Mouse (Mus musculus) mature B cell (primary cell): ENCODE results near the gene Rapgef2.

ENCODE experiments used
- in situ Hi-C: fragments of 300-500 bp; cut with MboI; formaldehyde crosslinking; loops from 2 replicates; pipeline ENCODE4 v1.14.3; 2019

The Rapgef2 gene

GRCm38 (mm10) chr3:79286376-79287107 is at the start of gene Rapgef2:
Rapgef2 (minus strand) TSS chr3:79286517.
- in situ Hi-C loops, result no loop called here

- in situ Hi-C loops, result no loop called here
Measured at GRCm38 (mm10) chr3:79333643-79334200, 47.4 kb upstream of the Rapgef2 start.

- in situ Hi-C loops, result no loop called here
Measured at GRCm38 (mm10) chr3:79333051-79333450, 46.7 kb upstream of the Rapgef2 start.

DNA sequence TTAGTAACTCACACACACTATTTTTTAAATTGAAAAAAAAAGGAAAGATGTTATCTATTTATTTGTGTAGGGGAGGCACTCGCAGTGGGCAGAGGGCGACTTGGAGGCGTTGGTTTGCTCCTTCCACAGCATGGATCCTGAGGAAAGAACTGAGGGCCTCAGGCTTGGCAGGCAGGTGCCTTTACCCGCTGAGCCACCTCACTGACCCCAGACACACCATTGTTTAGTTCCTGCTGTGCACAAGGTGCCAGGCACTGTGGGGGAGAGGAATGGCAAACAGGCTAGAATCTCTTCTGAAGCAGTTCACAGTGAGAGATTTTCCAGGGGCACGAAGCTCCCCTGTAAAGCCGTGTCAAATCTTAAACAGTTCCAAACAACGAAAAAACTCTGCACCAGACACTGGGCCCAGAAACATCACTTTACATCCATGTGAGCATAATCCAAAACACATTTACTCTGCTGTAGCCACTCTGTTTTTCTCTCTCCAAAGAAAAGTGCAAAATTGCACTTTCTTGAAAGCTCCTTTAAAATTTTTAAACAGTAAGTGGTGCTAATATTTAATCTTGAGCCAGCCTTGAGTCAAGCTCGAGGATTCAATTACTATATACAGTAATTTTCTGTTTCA is 43.5 kb upstream of the Rapgef2 start:
- in situ Hi-C loops, result no loop called here

DNA sequence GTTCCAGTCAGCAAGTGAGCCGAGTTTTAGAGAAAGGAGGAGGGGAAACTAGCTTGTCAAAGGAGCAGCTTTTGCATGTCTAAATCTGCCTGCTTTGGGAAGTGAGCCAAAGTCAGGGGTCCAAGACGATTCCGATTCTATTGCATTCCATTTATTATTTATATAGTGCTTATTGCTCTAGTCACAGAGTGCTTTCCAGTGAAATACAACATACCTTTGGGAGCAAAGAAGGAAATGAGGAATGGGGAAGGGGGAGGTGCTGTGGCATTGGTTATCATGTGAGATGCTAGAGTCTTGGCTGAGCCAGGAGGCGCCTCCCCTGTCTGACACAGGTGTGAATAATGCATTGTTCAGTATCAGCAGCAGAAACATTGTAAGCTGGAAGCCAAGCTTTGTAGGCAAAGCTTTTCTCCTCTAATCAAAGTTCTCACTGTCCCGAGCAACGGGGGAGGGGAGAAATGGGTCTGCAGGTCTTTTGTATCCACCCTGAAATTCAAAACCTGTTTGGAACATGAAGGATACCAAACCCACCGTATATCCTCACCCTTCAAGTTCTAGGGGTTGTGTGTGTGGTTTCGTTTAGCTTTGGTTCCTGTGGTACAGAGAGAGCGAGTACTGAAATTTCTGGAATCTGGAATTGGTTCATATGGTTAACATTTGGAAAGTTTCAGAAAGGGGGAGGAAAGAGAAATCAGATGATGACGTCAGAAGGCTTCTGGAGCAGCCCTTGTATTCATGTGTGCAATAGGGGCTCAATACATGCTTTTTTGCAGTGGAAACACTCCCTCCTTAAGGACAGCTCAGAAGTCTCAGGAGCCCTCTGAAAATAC is 38.6 kb upstream of the Rapgef2 start:
- in situ Hi-C loops, result no loop called here

- in situ Hi-C loops, result no loop called here
Measured at GRCm38 (mm10) chr3:79314006-79314698, 27.8 kb upstream of the Rapgef2 start.

DNA sequence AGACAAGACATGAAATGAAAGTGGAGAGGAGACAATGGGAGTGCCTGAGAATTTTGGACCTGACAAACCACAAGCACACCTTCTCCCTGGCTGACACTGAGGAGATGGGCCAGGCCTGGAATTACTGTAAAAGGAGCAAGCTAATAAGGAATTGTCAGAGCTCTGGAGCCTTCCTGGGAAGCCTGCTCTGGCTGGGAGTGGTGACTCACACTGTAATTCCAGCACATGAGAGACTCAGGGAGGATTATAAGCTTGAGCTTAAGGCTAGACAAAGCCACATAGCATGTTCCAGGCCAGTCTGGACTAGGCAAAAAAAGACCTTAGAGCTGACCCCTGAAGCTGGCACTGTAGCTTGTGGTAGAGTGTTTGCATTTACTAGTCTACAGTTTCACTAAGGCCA is 25.6 kb upstream of the Rapgef2 start:
- in situ Hi-C loops, result no loop called here

DNA sequence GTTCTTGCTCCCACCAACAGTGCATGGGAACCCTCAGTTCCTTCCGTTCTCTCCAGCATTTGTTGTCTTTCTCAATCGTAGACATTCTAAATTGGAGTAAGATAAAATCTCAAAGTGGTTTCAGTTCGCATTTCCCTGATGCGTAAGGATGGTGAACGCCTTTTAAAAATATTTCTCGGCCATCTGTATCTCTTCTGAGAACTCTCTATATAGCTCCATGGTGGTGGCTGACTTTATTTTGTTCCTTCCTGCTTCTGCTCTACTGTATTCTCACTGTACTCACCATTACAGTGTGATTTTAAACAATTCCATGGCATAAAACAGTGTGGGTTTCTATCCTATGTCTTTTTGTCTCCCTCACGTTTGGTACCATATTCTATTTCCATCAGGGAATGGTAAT is 23.9 kb upstream of the Rapgef2 start:
- in situ Hi-C loops, result no loop called here

DNA sequence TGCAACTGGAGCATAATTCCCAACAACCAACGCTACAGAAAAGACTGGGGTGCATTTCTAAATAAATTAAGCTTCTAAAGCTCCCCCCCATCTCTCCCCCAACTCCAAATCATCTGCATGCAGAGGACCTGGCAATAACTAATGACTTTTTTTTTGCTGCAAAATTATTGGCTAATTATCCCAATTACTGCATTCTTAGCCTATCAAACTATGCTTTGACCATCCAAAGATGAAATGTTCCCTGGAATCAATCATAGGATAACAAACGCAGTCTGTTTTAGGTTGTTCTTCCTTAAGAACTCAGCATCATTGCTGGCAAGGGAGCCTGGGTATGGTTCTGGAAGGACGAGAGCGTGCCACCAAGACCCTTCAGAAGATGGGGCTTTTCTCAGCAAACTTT is 22.3 kb upstream of the Rapgef2 start:
- in situ Hi-C loops, result no loop called here

- in situ Hi-C loops, result no loop called here
Measured at GRCm38 (mm10) chr3:79299401-79299800, 13.1 kb upstream of the Rapgef2 start.

GRCm38 (mm10) chr3:79297281-79297680 is 11.0 kb upstream of the Rapgef2 start:
- in situ Hi-C loops, result no loop called here

DNA sequence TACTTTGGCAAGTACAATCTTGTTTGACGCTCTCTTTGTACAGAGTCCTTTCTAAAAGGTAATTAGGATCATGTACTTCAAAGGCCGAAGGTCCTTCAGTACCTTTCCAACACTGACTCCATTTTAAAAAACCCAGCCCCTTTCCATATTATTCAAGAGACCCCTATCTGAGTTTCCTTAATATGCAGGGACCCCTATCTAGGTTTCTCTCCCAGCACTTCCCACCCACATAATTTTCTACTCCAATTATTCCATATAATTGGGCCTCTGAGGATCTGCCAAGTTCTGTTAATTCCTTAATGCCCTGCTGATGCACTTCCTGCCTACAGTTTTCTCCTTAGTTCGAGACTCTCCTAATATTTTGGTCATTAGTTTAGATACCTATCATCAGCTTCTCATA is 10.3 kb upstream of the Rapgef2 start:
- in situ Hi-C loops, result no loop called here

DNA sequence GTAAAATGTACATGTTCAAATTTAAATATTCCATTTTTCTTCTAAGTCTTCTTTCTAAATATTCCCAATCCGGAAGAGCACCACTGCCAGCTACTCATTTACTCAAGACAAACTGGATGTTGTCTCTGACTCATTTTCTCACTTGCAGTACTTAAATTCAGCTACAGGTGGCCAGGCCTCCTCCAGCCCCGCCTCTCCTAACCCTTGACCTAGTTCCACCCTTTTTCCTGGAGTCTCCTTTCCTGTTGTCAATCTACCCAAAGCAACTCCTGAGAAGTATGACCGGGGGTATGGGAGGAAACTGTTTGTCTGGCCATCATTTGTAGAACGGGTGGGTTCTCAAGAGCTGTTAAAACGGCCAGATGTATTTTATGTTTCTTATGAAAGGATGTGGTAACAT is 9.7 kb upstream of the Rapgef2 start:
- in situ Hi-C loops, result no loop called here

- in situ Hi-C loops, result no loop called here
Measured at GRCm38 (mm10) chr3:79294701-79295100, 8.4 kb upstream of the Rapgef2 start.

GRCm38 (mm10) chr3:79293023-79293422 is 6.7 kb upstream of the Rapgef2 start:
- in situ Hi-C loops, result no loop called here

DNA sequence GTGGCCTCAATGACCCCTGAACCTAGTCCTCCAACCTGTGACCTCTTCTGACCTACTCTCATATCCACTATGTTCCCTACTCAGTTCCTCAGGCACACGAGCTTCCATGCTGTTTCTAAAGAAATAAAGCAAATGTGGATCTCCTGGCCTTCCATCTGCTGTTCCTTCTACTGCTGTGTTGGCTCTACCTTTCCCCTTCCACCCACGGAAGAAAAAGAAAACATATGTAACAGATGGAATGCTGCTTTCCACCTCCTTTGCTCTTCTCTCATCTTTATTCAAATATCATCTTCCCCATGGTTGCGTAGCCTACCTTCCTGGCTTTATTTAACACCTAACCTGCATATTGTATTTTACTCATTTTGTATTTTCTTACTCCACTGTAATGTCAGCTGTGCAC is 2.7 kb upstream of the Rapgef2 start:
- in situ Hi-C loops, result no loop called here

DNA sequence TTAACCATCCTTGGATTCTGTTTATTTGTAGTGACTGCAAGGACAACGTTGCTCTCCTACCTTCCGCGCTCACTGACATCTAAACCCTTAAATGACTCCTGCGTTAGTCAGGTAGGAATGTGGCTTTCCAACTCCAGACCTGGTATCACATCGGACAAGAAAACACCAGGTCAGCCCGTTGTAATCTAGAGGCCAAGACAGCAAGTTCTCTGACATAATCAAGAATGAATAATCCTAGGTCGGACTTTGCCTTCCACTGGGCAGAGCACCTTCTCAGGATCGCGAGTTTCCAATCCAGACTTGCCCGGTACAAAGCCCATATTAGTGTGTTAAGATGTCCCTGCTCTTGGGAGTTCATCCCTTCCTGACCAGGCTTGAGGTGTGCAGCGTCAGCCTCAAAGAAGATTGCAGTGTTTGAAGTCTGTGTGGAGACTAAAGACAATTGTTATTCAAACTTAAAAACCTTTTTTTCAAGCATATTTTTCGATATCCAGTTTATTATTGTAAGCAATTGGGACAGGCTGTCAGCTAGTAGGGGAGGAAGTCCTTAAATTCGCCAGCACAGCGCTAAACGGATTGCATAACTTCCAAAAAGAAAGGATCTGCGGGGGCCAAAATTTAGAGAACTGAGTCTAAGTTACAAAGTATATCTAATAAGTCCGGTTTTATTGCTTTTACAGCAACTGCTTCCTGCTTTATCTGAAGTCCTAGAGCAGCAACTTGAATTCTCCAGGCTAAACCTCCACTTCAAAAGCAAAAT is 1.6 kb upstream of the Rapgef2 start:
- in situ Hi-C loops, result no loop called here

GRCm38 (mm10) chr3:79287108-79287576 is 825 bp upstream of the Rapgef2 start:
- in situ Hi-C loops, result no loop called here

DNA sequence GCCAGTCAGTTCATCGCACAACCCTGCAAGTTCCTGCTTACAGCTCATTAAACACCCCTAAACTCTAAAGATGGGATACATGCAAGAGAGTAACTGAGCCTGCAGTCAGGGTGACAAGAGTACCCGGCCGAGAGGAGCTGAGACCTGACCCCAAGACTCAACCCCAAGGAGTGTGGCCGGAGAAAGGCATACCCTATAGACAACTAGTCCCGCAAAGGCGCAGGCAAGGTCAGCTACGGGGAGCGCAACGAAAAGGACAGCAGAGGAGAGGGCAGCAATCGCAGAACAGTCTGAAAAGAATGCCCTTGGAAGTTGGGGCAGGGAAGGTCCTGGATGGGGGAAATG is 314 bp downstream of the Rapgef2 start:
- in situ Hi-C loops, result no loop called here

- in situ Hi-C loops, result no loop called here
Measured at GRCm38 (mm10) chr3:79285097-79285675, 1.1 kb downstream of the Rapgef2 start.

DNA sequence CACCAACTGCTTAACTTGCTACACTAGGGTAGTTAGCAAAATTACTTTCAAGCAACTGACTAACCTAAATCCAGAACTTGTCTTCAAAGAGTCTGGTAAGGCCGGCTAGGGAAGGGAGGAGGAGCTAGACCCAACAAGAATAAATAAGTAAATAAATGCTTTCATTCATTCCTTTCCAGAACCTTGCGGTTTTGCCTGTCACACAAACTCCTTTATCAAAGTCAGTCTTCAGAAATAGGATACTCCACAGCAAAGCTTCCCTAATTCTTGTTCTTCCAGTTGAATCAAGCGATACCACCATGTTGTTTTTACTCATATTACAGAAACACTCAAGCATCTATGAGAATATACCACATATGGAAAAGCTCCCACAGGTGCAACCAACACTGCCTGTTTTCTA is 2.3 kb downstream of the Rapgef2 start:
- in situ Hi-C loops, result no loop called here
